Mouse (Mus musculus) testis, postnatal 14 days (tissue): ENCODE measurements around the gene Zfp280d.
A peak's percentile ranks its signal among the peaks of the same experiment; 100 is the strongest.

ENCODE experiments used
- DNase-seq: peaks from one replicate; pipeline ENCODE4 v3.0.0; 2021; ENCODE audit warnings: low spot score

Zfp280d gene

GRCm38 (mm10) chr9:72274677-72275076 is at the start of gene Zfp280d:
TSS of gene Zfp280d (plus strand) at chr9:72274860.
- peak; percentile 95 for DNase-seq

GRCm38 (mm10) chr9:72226536-72226935 is 48.1 kb upstream of the Zfp280d start:
- DNase-seq: no peak

- no peak for DNase-seq
These were observed 22.0 kb upstream of the Zfp280d start for GRCm38 (mm10) chr9:72252656-72253055.

- DNase-seq: no peak
These were observed 19.4 kb upstream of the Zfp280d start for GRCm38 (mm10) chr9:72255227-72255626.

- no peak for DNase-seq
These were observed 18.0 kb upstream of the Zfp280d start for GRCm38 (mm10) chr9:72256646-72257045.

GRCm38 (mm10) chr9:72260337-72260736 is 14.3 kb upstream of the Zfp280d start:
- DNase-seq: no peak

- no peak for DNase-seq
These were observed 9.8 kb upstream of the Zfp280d start for GRCm38 (mm10) chr9:72264859-72265258.

GRCm38 (mm10) chr9:72270146-72270545 is 4.5 kb upstream of the Zfp280d start:
- no peak for DNase-seq

GRCm38 (mm10) chr9:72273646-72274410 is 832 bp upstream of the Zfp280d start:
- DNase-seq: no peak

GRCm38 (mm10) chr9:72275101-72275978 is 680 bp downstream of the Zfp280d start:
- peak; percentile 66 for DNase-seq

GRCm38 (mm10) chr9:72275979-72276500 is 1.4 kb downstream of the Zfp280d start:
- no peak for DNase-seq

- DNase-seq: no peak
These were observed 2.3 kb downstream of the Zfp280d start for GRCm38 (mm10) chr9:72276941-72277340.

GRCm38 (mm10) chr9:72279943-72280342 is 5.3 kb downstream of the Zfp280d start:
- DNase-seq: no peak

GRCm38 (mm10) chr9:72287696-72288095 is 13.0 kb downstream of the Zfp280d start:
- no peak for DNase-seq

GRCm38 (mm10) chr9:72288210-72288609 is 13.6 kb downstream of the Zfp280d start:
- DNase-seq: no peak

- DNase-seq: no peak
These were observed 14.4 kb downstream of the Zfp280d start for GRCm38 (mm10) chr9:72289094-72289493.

- no peak for DNase-seq
These were observed 19.4 kb downstream of the Zfp280d start for GRCm38 (mm10) chr9:72294076-72294475.

- no peak for DNase-seq
These were observed 35.1 kb downstream of the Zfp280d start for GRCm38 (mm10) chr9:72309765-72310164.

GRCm38 (mm10) chr9:72333221-72333620 is 58.6 kb downstream of the Zfp280d start:
- no peak for DNase-seq

- DNase-seq: no peak
These were observed 61.4 kb downstream of the Zfp280d start for GRCm38 (mm10) chr9:72336069-72336468.

- no peak for DNase-seq
These were observed 64.5 kb downstream of the Zfp280d start for GRCm38 (mm10) chr9:72339119-72339518.

- peak; percentile 14 for DNase-seq
These were observed 69.2 kb downstream of the Zfp280d start for GRCm38 (mm10) chr9:72343844-72344243.

GRCm38 (mm10) chr9:72372359-72372758 is 97.7 kb downstream of the Zfp280d start:
- DNase-seq: no peak
